ENCODE assay signal across 29 mouse cellular contexts in genomic region chr8:12267863-12268262, GRCm38 (mm10). TPM values are rescaled to one million over a fixed set of nuclear protein-coding genes. Genes with fewer than 3 reads are reported as not detected.
DNase-seq lines count a peak whose midpoint lies in the region; ATAC-seq and TF ChIP-seq lines count a peak whose summit lies in the region.
"Had no signal": no experiment of that assay in that cellular context is flagged by ENCODE, and none has a peak within 500 bp of the region (broad histone marks: within the 10 kb centered on the region; RNA-seq: fewer than 3 reads in every experiment).

No protein-coding gene starts in this region.

- no peaks in the 10 kb centered on the region for H3K9me3 ChIP-seq in hindbrain, embryonic 10.5 days
- H3K9me3 ChIP-seq in hindbrain, embryonic 14.5 days (ENCODE audit: control insufficient read depth, low read length): no peaks in the 10 kb centered on the region
- no peaks in the 10 kb centered on the region for H3K9me3 ChIP-seq in kidney, postnatal 0 days (replicated peaks; ENCODE audit: low read length)
- no peaks in the 10 kb centered on the region for H3K9me3 ChIP-seq in forebrain, embryonic 15.5 days
- H3K9me3 ChIP-seq: embryonic facial prominence, embryonic 12.5 days; embryonic facial prominence, embryonic 15.5 days; heart, embryonic 12.5 days; heart, embryonic 15.5 days; hindbrain, embryonic 15.5 days had no signal

- TF ChIP-seq CTCF in kidney, postnatal 0 days (IDR thresholded peaks at IDR 0.05; ENCODE audit: low read depth): no peak
- TF ChIP-seq CTCF in brain, embryonic 14.5 days (IDR thresholded peaks at IDR 0.05; ENCODE audit: borderline replicate concordance, extremely low read depth, insufficient read depth, insufficient read length): no peak

- H3K9ac ChIP-seq in hindbrain, embryonic 14.5 days: no peak overlapping the region
- no peak overlapping the region for H3K9ac ChIP-seq in kidney, postnatal 0 days (ENCODE audit: low read depth, low read length)
- no peak overlapping the region for H3K9ac ChIP-seq in forebrain, embryonic 15.5 days (replicated peaks)
- H3K9ac ChIP-seq: embryonic facial prominence, embryonic 12.5 days; embryonic facial prominence, embryonic 15.5 days; heart, embryonic 12.5 days; heart, embryonic 15.5 days; hindbrain, embryonic 15.5 days had no signal

- ATAC-seq in hindbrain, embryonic 14.5 days (ENCODE audit: low FRiP score): no peak
- no peak for ATAC-seq in kidney, postnatal 0 days (replicated peaks; ENCODE audit: low FRiP score, low read depth)
- no peak for ATAC-seq in forebrain, embryonic 15.5 days (replicated peaks)
- ATAC-seq in inflammation-experienced regulatory T-cells, adult 6 months: no peak
- ATAC-seq: activated CD4-positive, CD25-positive, alpha-beta regulatory T cell, adult 4 months; CD4-positive, CD25-positive, alpha-beta regulatory T cell, adult 4 months had no signal

- H3K27me3 ChIP-seq in hindbrain, embryonic 10.5 days (ENCODE audit: insufficient read depth, poor library complexity, severe bottlenecking): peaks cover 79% of the 10 kb centered on the region
- peaks cover 51% of the 10 kb centered on the region for H3K27me3 ChIP-seq in hindbrain, embryonic 14.5 days (ENCODE audit: control insufficient read depth, insufficient read depth, low read length)
- H3K27me3 ChIP-seq in kidney, postnatal 0 days (ENCODE audit: insufficient read depth, low read length): no peaks in the 10 kb centered on the region; the same call in 1 of the 2 replicates
- H3K27me3 ChIP-seq in forebrain, embryonic 15.5 days: no peaks in the 10 kb centered on the region
- H3K27me3 ChIP-seq: embryonic facial prominence, embryonic 12.5 days; heart, embryonic 15.5 days had no signal

- no peak for TF ChIP-seq POLR2A in brain, embryonic 14.5 days (IDR thresholded peaks at IDR 0.05; ENCODE audit: borderline replicate concordance, extremely low read depth, insufficient read depth, insufficient read length, poor library complexity, severe bottlenecking)

- peaks cover 15% of the 10 kb centered on the region for H3K4me1 ChIP-seq in hindbrain, embryonic 10.5 days (replicated peaks)
- no peaks in the 10 kb centered on the region for H3K4me1 ChIP-seq in hindbrain, embryonic 14.5 days (replicated peaks; ENCODE audit: control insufficient read depth, insufficient read depth, low read length)
- no peaks in the 10 kb centered on the region for H3K4me1 ChIP-seq in kidney, postnatal 0 days (replicated peaks; ENCODE audit: insufficient read depth, low read length)
- 0 out of 2 replicates have a peak, but pooled peaks cover 3% of the 10 kb centered on the region for H3K4me1 ChIP-seq in forebrain, embryonic 15.5 days
- H3K4me1 ChIP-seq: embryonic facial prominence, embryonic 12.5 days; embryonic facial prominence, embryonic 15.5 days; heart, embryonic 12.5 days; heart, embryonic 15.5 days; hindbrain, embryonic 15.5 days had no signal

- WGBS in hindbrain, embryonic 10.5 days: 34% methylated on average over 5 of the region's 5 CpGs
- 25% methylated on average over 5 of the region's 5 CpGs for WGBS in hindbrain, embryonic 14.5 days
- 38% methylated on average over 5 of the region's 5 CpGs for WGBS in kidney, postnatal 0 days
- 31% methylated on average over 5 of the region's 5 CpGs for WGBS in forebrain, embryonic 15.5 days

- H3K36me3 ChIP-seq in hindbrain, embryonic 10.5 days: no peaks in the 10 kb centered on the region
- no peaks in the 10 kb centered on the region for H3K36me3 ChIP-seq in hindbrain, embryonic 14.5 days (replicated peaks; ENCODE audit: control insufficient read depth, insufficient read depth)
- H3K36me3 ChIP-seq in kidney, postnatal 0 days (ENCODE audit: insufficient read depth, low read length): no peaks in the 10 kb centered on the region
- no peaks in the 10 kb centered on the region for H3K36me3 ChIP-seq in forebrain, embryonic 15.5 days
- H3K36me3 ChIP-seq: embryonic facial prominence, embryonic 12.5 days; embryonic facial prominence, embryonic 15.5 days; heart, embryonic 12.5 days; heart, embryonic 15.5 days; hindbrain, embryonic 15.5 days had no signal

- H3K4me2 ChIP-seq in hindbrain, embryonic 14.5 days (replicated peaks): no peak overlapping the region
- no peak overlapping the region for H3K4me2 ChIP-seq in kidney, postnatal 0 days (ENCODE audit: low read length)
- no peak overlapping the region for H3K4me2 ChIP-seq in forebrain, embryonic 15.5 days (replicated peaks)
- H3K4me2 ChIP-seq: embryonic facial prominence, embryonic 12.5 days; embryonic facial prominence, embryonic 15.5 days; heart, embryonic 12.5 days; heart, embryonic 15.5 days; hindbrain, embryonic 15.5 days had no signal

- 0 out of 2 replicates have a peak overlapping the region, but pooled peaks have one; percentile 76 for H3K27ac ChIP-seq in hindbrain, embryonic 10.5 days
- H3K27ac ChIP-seq in hindbrain, embryonic 14.5 days: no peak overlapping the region
- H3K27ac ChIP-seq in kidney, postnatal 0 days: no peak overlapping the region
- H3K27ac ChIP-seq in forebrain, embryonic 15.5 days (replicated peaks): no peak overlapping the region
- H3K27ac ChIP-seq: embryonic facial prominence, embryonic 12.5 days; embryonic facial prominence, embryonic 15.5 days; heart, embryonic 15.5 days; hindbrain, embryonic 15.5 days had no signal

- no peak overlapping the region for H3K4me3 ChIP-seq in hindbrain, embryonic 10.5 days
- no peak overlapping the region for H3K4me3 ChIP-seq in hindbrain, embryonic 14.5 days (replicated peaks; ENCODE audit: low read length)
- H3K4me3 ChIP-seq in kidney, postnatal 0 days (replicated peaks; ENCODE audit: low read depth, low read length): no peak overlapping the region
- no peak overlapping the region for H3K4me3 ChIP-seq in forebrain, embryonic 15.5 days
- H3K4me3 ChIP-seq: embryonic facial prominence, embryonic 12.5 days; embryonic facial prominence, embryonic 15.5 days; heart, embryonic 12.5 days; heart, embryonic 15.5 days; hindbrain, embryonic 15.5 days had no signal

- no peak for DNase-seq in hindbrain, embryonic 10.5 days (ENCODE audit: low spot score)
- no peak for DNase-seq in hindbrain, embryonic 14.5 days (ENCODE audit: low spot score)
- DNase-seq in kidney, postnatal 0 days (ENCODE audit: low spot score): peak; percentile 8
- no peak for DNase-seq in kidney, adult 18-20 months
- DNase-seq in Muller cell, postnatal 12 days (ENCODE audit: inconsistent ontology term): peak; percentile 20
- DNase-seq in brain, embryonic 14.5 days (ENCODE audit: low read depth): peak; percentile 38
- DNase-seq: adrenal gland, adult 8-10 months; adrenal gland, postnatal 25 days; cerebellum, adult 18-20 months; cerebellum, adult 9-10 months; gastrocnemius, postnatal 25 days; heart, adult 18-20 months; heart, postnatal 10 days; heart, postnatal 36 days; kidney, adult 11 months had no signal

RNA-seq across cellular contexts. Expression of gene A230072I06Rik, which starts 10.8 kb away (rescaled TPM):
- not detected in 2 replicates for polyA plus RNA-seq in hindbrain, embryonic 10.5 days (2016; fragmentation: Nextera tagmentation; extraction: Ambion mirVana)
- not detected in 2 replicates for polyA plus RNA-seq in hindbrain, embryonic 14.5 days (2014; fragmentation: Nextera tagmentation; extraction: Ambion mirVana)
- not detected in 2 replicates for polyA plus RNA-seq in kidney, postnatal 0 days (2015; fragmentation: Nextera tagmentation; extraction: Ambion mirVana)
- 0.11 and 0.29 TPM in 2 replicates for polyA plus RNA-seq in brain, embryonic 14.5 days (2012; rRNA removed)
- polyA plus RNA-seq in forebrain, embryonic 15.5 days (2015; fragmentation: Nextera tagmentation; extraction: Ambion mirVana): 0.29 and 0.45 TPM in 2 replicates
- polyA plus RNA-seq in inflammation-experienced regulatory T-cells, adult 6 months (2017; shearing (Covaris generic)): not detected
- polyA plus RNA-seq: activated CD4-positive, CD25-positive, alpha-beta regulatory T cell, adult 4 months; C2C12; CD4-positive, CD25-positive, alpha-beta regulatory T cell, adult 4 months; embryonic facial prominence, embryonic 12.5 days; embryonic facial prominence, embryonic 15.5 days; forebrain, embryonic 11.5 days; forebrain, embryonic 14.5 days; gonadal fat pad, adult 2 months; heart, embryonic 12.5 days; heart, embryonic 15.5 days; intestine, embryonic 14.5 days had no signal

Comparison
In these comparisons a context has a peak if more than half of its experiments do, and no peak if none do; other contexts are left out.
1. DNase-seq: peak in kidney, postnatal 0 days (single experiment), Muller cell, postnatal 12 days (single experiment) and brain, embryonic 14.5 days (single experiment); none in hindbrain, embryonic 10.5 days (single experiment), hindbrain, embryonic 14.5 days (single experiment) and kidney, adult 18-20 months (single experiment).